Mouse (Mus musculus) CD4-positive helper T cell, adult 2 months (primary cell): ENCODE measurements at regions not wholly inside any gene's neighbourhood (a gene's known extent, or its start where the extent isn't known, plus 50 kb on each side); places are given as distances from the start of the nearest gene placed in this dataset.
A peak's percentile ranks its signal among the peaks of the same experiment; 100 is the strongest.
"Not testable (repeated sequence)": the region's sequence is repeated elsewhere in the genome, so short reads cannot be mapped to it uniquely, and the experiment has no call there.

Experiments used
- DNase-seq: peaks from one replicate; pipeline ENCODE4 v3.0.0-alpha.2; 2012; ENCODE audit warnings: low read depth, missing footprints, low spot score

GRCm38 (mm10) chr7:125166881-125167351 lies 277.6 kb upstream of the Kdm8 start:
- no peak for DNase-seq

GRCm38 (mm10) chr7:125167666-125168065 lies 276.8 kb upstream of the Kdm8 start:
- no peak for DNase-seq

- DNase-seq = no peak
Observed at GRCm38 (mm10) chr7:125181548-125181947, 262.9 kb upstream of the Kdm8 start.

- DNase-seq = no peak
Observed at GRCm38 (mm10) chr7:125182266-125182665, 262.2 kb upstream of the Kdm8 start.

GRCm38 (mm10) chr7:125183011-125183410 lies 261.5 kb upstream of the Kdm8 start:
- DNase-seq = not testable (repeated sequence)

- no peak for DNase-seq
Observed at GRCm38 (mm10) chr7:125185037-125185679, 259.3 kb upstream of the Kdm8 start.

- no peak for DNase-seq
Observed at GRCm38 (mm10) chr7:125187011-125187740, 257.3 kb upstream of the Kdm8 start.

- no peak for DNase-seq
Observed at GRCm38 (mm10) chr7:125188986-125189385, 255.5 kb upstream of the Kdm8 start.

GRCm38 (mm10) chr7:125190067-125190466 lies 254.4 kb upstream of the Kdm8 start:
- peak; percentile 70 for DNase-seq

GRCm38 (mm10) chr7:125191313-125191712 lies 253.2 kb upstream of the Kdm8 start:
- DNase-seq = no peak

- no peak for DNase-seq
Observed at GRCm38 (mm10) chr7:125211346-125211973, 233.0 kb upstream of the Kdm8 start.

- DNase-seq = no peak
Observed at GRCm38 (mm10) chr7:125214036-125214435, 230.4 kb upstream of the Kdm8 start.

GRCm38 (mm10) chr7:125217630-125218029 lies 226.8 kb upstream of the Kdm8 start:
- no peak for DNase-seq

- DNase-seq = no peak
Observed at GRCm38 (mm10) chr7:125222684-125223083, 221.8 kb upstream of the Kdm8 start.

GRCm38 (mm10) chr7:125234911-125235310 lies 209.6 kb upstream of the Kdm8 start:
- no peak for DNase-seq

GRCm38 (mm10) chr7:125237026-125237425 lies 207.4 kb upstream of the Kdm8 start:
- DNase-seq = no peak

- DNase-seq = no peak
Observed at GRCm38 (mm10) chr7:125243021-125243420, 201.5 kb upstream of the Kdm8 start.

- DNase-seq = no peak
Observed at GRCm38 (mm10) chr7:125248386-125248785, 196.1 kb upstream of the Kdm8 start.

- DNase-seq = no peak
Observed at GRCm38 (mm10) chr7:125250385-125250784, 194.1 kb upstream of the Kdm8 start.

- no peak for DNase-seq
Observed at GRCm38 (mm10) chr7:125250970-125251585, 193.4 kb upstream of the Kdm8 start.

GRCm38 (mm10) chr7:125254302-125254701 lies 190.2 kb upstream of the Kdm8 start:
- DNase-seq = no peak

- no peak for DNase-seq
Observed at GRCm38 (mm10) chr7:125259016-125259415, 185.5 kb upstream of the Kdm8 start.
